Mouse (Mus musculus): ENCODE measurements around the gene Nat9. TPM values are rescaled to one million over a fixed set of nuclear protein-coding genes. Genes with fewer than 3 reads are reported as not detected.

Nat9 gene
- polyA plus RNA-seq (2012; rRNA removed): 6.5 and 8.5 TPM in 2 replicates

GRCm38 (mm10) chr11:115187693-115188092 is at the start of gene Nat9:
TSS of gene Nat9 (minus strand) at chr11:115187859.

GRCm38 (mm10) chr11:115187224-115187639 is 427 bp downstream of the Nat9 start, which contains the start of gene Tmem104:
TSS of gene Tmem104 (plus strand) at chr11:115187487.

GRCm38 (mm10) chr11:115162832-115163480 is 24.7 kb downstream of the Nat9 start, which contains the start of gene Slc9a3r1:
TSS of gene Slc9a3r1 (plus strand) at chr11:115163341.

DNA sequence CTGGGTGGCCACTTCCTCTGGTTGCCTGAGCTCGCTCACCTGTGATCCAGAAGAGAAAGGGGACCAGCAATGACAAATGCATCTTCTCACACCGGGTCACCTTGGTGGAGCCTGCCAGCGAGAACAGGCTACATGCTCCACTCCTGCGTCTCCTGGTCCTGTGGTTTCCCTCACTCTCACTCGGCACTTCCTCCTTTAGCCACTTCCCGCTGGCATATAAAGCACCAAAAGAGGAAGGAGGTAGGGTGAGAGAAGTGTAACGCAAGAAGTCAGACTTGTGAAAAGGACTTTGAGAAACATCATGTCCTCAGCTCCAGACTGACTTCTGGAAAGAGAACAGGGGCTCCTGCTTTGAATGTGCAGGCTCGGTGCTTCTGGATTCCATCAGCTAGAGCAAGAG is 53.9 kb downstream of the Nat9 start, which contains the start of gene Cd300lf:
Gene Cd300lf (minus strand): TSS at position 193 of the 400 bp plus-strand sequence.

Other genes with a start within 250 kb of the Nat9 start
- gene Cd300c, start 218.7 kb downstream of the Nat9 start, polyA plus RNA-seq (2012; rRNA removed): 0.26 and 0.32 TPM in 2 replicates
- gene Cd300ld, start 197.9 kb downstream of the Nat9 start, polyA plus RNA-seq (2012; rRNA removed): 0.34 and 0.44 TPM in 2 replicates
- 2.0 and 2.5 TPM in 2 replicates for gene Cd300c2, start 186.0 kb downstream of the Nat9 start, polyA plus RNA-seq (2012; rRNA removed)
- not detected in 2 replicates for gene Cd300ld2, start 171.7 kb downstream of the Nat9 start, polyA plus RNA-seq (2012; rRNA removed)
- gene Cd300ld4, start 160.8 kb downstream of the Nat9 start, polyA plus RNA-seq (2012; rRNA removed): 0.39 TPM in 1 of 2 replicates, not detected in the other
- 1.5 and 2.2 TPM in 2 replicates for gene Cd300ld5, start 150.1 kb downstream of the Nat9 start, polyA plus RNA-seq (2012; rRNA removed)
- 2.0 and 7.5 TPM in 2 replicates for gene Cd300ld3, start 139.4 kb downstream of the Nat9 start, polyA plus RNA-seq (2012; rRNA removed)
- 0.12 and 0.21 TPM in 2 replicates for gene Cd300e, start 125.7 kb downstream of the Nat9 start, polyA plus RNA-seq (2012; rRNA removed)
- gene Rab37, start 96.4 kb downstream of the Nat9 start, polyA plus RNA-seq (2012; rRNA removed): 0.74 and 1.2 TPM in 2 replicates
- gene Cd300lf, start 53.9 kb downstream of the Nat9 start, polyA plus RNA-seq (2012; rRNA removed): 1.7 and 2.3 TPM in 2 replicates
- 43.1 and 57.6 TPM in 2 replicates for gene Slc9a3r1, start 24.5 kb downstream of the Nat9 start, polyA plus RNA-seq (2012; rRNA removed)
- 7.5 and 8.3 TPM in 2 replicates for gene Tmem104, start 372 bp downstream of the Nat9 start, polyA plus RNA-seq (2012; rRNA removed)
- gene Grin2c, start 79.4 kb upstream of the Nat9 start, polyA plus RNA-seq (2012; rRNA removed): 0.06 and 0.31 TPM in 2 replicates
- 12.4 and 13.3 TPM in 2 replicates for gene Fdxr, start 89.2 kb upstream of the Nat9 start, polyA plus RNA-seq (2012; rRNA removed)
- 6.2 and 6.6 TPM in 2 replicates for gene Fads6, start 109.8 kb upstream of the Nat9 start, polyA plus RNA-seq (2012; rRNA removed)
- 16.1 and 21.0 TPM in 2 replicates for gene Otop2, start 119.3 kb upstream of the Nat9 start, polyA plus RNA-seq (2012; rRNA removed)
- gene Ush1g, start 134.2 kb upstream of the Nat9 start, polyA plus RNA-seq (2012; rRNA removed): 1.5 and 2.2 TPM in 2 replicates
- 23.8 and 26.0 TPM in 2 replicates for gene Otop3, start 146.9 kb upstream of the Nat9 start, polyA plus RNA-seq (2012; rRNA removed)
- 80.8 and 93.5 TPM in 2 replicates for gene Hid1, start 179.9 kb upstream of the Nat9 start, polyA plus RNA-seq (2012; rRNA removed)
- gene Cdr2l, start 194.1 kb upstream of the Nat9 start, polyA plus RNA-seq (2012; rRNA removed): 4.8 and 5.7 TPM in 2 replicates
- gene Mrpl58, start 215.9 kb upstream of the Nat9 start, polyA plus RNA-seq (2012; rRNA removed): 36.6 and 39.3 TPM in 2 replicates
- 14.7 and 18.0 TPM in 2 replicates for gene Atp5h, start 232.1 kb upstream of the Nat9 start, polyA plus RNA-seq (2012; rRNA removed)
- 12.6 and 14.1 TPM in 2 replicates for gene Kctd2, start 232.3 kb upstream of the Nat9 start, polyA plus RNA-seq (2012; rRNA removed)